Mouse (Mus musculus) left cerebral cortex, postnatal 36 days (tissue): Measurements from ENCODE around the gene Olfr132. TPM values are rescaled to one million over a fixed set of nuclear protein-coding genes. Genes with fewer than 3 reads are reported as not detected.
"Not testable (repeated sequence)": the region's sequence is repeated elsewhere in the genome, so short reads cannot be mapped to it uniquely, and the experiment has no call there.

Experiments used
- DNase-seq, 2 experiments: peaks; one replicate each; pipeline ENCODE4 v3.0.0; 2021 to 2022; ENCODE audit warnings: low spot score in 2 of 2, mixed read lengths in 1 of 2
- intact Hi-C: fragments of 180-260 bp; cut with DNase I; formaldehyde crosslinking; loops from one replicate; pipeline ENCODE4 v1.15.1; 2025
- total RNA-seq, 2 experiments: library from RNA; stranded (reverse); gene quantifications; 2 replicates each; pipeline ENCODE4 v1.2.3; 2021

Olfr132 gene
- total RNA-seq = not detected

DNA sequence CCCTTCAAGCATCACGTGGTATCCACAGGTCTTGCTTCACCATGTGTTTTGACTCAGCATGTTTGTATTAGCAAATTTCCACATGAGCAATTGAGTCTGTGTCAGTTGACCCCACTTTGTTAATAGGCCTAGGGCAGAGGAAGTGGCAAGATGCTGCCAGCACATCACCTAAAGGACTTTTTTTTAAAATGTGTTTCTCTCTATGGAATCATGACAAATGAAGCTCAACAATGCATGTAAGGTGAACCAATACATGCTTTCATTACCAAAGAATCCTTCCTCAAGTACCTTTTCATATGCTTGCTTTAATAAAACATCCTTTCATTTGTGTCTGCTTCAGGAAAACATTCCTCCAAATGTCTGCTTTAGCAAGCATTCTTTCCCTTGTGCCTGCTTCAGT is at the start of gene Olfr132:
Gene Olfr132 (minus strand): TSS at position 101 of the 400 bp plus-strand sequence.
- DNase-seq = no peak
- intact Hi-C loops = no loop called here

DNA sequence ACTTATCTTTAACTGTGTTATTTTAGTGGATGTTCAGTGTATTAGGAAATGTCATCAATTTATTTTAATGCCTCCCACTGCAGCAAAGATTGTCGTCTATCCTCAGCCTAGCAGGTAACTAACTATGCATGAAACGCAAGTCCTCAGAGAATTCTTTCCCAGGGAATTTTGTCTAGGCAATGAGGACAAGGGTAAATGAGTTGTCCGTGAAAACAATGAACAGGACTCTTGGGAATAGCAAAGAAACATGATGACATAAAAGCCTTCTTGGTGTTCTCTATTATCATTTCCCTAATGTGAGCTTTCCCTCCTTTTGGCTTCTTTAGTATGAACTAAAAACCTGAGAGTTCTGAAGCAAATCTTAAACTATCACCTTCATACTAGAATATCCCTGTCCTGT is 36.8 kb upstream of the Olfr132 start, which contains the start of gene Olfr134:
Gene Olfr134 (plus strand): TSS at position 301 of the 400 bp plus-strand sequence.
- intact Hi-C loops = no loop called here
- DNase-seq = no peak

DNA sequence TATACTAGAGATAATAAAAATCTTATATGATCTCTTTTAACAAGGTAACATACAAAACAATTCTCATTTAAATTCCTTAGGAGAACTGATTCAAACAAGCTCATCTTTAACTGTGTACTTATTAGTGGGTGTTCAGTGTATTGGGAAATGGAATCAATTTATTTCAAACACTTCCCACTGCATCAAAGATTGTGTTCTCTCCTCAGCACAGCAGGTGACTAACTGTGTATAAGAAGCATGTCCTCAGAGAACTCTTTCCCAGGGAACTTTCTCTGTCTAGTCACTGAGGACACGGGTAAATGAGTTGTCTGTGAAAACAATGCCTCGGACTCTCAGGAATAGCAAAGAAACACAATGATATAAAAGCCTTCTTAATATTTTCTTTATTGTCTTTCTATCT is 10.7 kb upstream of the Olfr132 start, which contains the start of gene Olfr133:
Gene Olfr133 (plus strand): TSS at position 301 of the 400 bp plus-strand sequence.
- DNase-seq = no peak
- intact Hi-C loops = no loop called here

DNA sequence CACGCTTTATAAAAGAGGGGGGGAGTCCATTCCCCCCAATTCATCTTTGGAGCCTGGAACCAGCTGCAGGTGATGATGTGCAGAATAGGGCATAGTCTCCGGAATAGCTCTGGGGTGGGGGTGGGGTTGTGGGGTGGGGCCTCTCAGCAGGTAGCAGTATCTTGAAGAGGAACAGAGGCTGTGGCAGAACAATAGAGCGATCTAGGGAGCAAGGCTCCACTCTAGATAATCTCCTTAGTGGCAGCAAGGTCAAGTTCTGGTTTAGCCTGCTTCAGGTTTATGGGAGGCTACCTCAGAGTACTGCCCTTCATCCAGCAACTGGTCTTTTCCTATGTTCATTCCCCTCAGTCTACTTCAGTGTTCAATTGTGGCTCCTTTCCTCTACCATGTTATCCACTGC is 9.0 kb downstream of the Olfr132 start:
- intact Hi-C loops, DNase-seq: not testable (repeated sequence)

DNA sequence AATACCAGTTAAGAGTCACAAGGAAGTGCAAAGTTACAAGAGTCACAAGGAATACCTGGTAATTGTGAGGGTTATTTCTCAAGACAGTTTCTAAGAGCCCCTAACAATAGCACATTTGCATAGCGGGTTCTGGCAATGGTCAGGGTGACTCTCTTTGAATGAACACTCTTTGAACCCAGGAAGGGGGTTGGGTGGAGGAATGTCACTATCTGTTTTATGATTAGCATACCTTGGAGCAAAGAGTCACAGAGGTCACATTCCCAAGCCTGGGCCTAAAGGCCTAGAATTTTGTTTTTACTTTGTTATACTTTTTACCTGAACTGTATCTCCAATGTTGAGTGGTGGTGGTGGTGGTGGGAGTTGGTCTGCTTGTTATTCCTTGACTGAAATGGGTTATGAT is 10.1 kb downstream of the Olfr132 start:
- intact Hi-C loops, DNase-seq: not testable (repeated sequence)

DNA sequence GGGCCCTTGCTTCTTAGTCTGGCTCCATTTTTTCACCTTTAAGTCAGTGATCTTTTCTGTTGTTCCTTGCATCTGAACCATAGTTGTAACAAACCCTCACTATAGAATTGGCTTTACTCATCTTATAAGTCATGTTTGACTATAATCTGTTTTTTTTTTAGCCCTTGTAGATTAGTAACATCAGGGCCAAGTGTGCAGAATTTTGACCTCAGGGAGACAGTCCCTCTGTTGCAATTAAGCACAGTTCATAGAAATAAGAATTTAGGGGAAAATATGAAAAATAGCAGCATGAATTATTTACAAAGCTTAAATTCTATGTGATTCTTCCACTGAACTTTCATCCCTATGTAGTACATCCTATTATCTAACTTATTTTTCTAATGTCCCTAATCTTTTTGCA is 45.7 kb downstream of the Olfr132 start, which contains the start of gene Olfr131:
Gene Olfr131 (minus strand): TSS at position 101 of the 400 bp plus-strand sequence.
- DNase-seq = no peak
- intact Hi-C loops = no loop called here

DNA sequence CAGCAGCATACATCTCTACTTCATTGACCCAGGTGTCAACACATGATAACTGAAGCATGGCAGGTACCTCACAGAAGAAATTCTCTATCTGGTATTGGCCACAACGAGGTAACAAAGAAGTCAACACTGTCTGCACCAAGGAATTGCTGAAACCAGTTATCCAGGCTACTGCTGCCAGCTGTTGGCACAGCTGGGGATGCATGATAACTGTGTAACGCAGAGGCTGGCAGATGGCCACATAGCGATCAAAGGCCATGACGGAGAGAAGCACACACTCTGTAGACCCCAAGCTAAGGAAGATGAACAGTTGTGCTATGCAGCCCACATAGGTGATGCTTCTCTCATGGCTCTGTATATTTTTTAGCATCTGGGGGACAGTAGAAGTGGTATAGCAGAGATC is 52.0 kb downstream of the Olfr132 start:
- DNase-seq = no peak
- intact Hi-C loops = no loop called here

Other genes with a start within 250 kb of the Olfr132 start
- gene Olfr127, start 234.1 kb downstream of the Olfr132 start, total RNA-seq = not detected
- not detected for gene Olfr128, start 214.0 kb downstream of the Olfr132 start, total RNA-seq
- gene Olfr761, start 181.4 kb downstream of the Olfr132 start, total RNA-seq = not detected
- not detected for gene Olfr129, start 74.4 kb downstream of the Olfr132 start, total RNA-seq
- not detected for gene Olfr130, start 70.6 kb downstream of the Olfr132 start, total RNA-seq
- not detected for gene Olfr131, start 45.8 kb downstream of the Olfr132 start, total RNA-seq
- gene Olfr133, start 10.8 kb upstream of the Olfr132 start, total RNA-seq = not detected
- gene Olfr134, start 36.9 kb upstream of the Olfr132 start, total RNA-seq = not detected
- gene Olfr135, start 69.8 kb upstream of the Olfr132 start, total RNA-seq = not detected
- gene Olfr138, start 126.5 kb upstream of the Olfr132 start, total RNA-seq = not detected
- not detected for gene Olfr137, start 173.0 kb upstream of the Olfr132 start, total RNA-seq
- gene Olfr136, start 195.3 kb upstream of the Olfr132 start, total RNA-seq = not detected